Mouse (Mus musculus) limb, embryonic 11.5 days (tissue): ENCODE measurements around the gene Cmtm4. TPM values are rescaled to one million over a fixed set of nuclear protein-coding genes. Genes with fewer than 3 reads are reported as not detected.

Experiments
- ATAC-seq: fragments of 200-750 bp; cut with Nextera tagmentation; 2 replicates; pipeline ENCODE4 v1.8.0; 2017; ENCODE audit warnings: low read depth; ENCODE audit not compliant: insufficient number of reproducible peaks, low FRiP score, low TSS enrichment
- DNase-seq: peaks from one replicate; pipeline ENCODE4 v3.0.0-alpha.2; 2015; ENCODE audit warnings: low spot score
- H3K27ac ChIP-seq: fragments of 300-500 bp; sonication (generic); replicated peaks from 2 replicates; pipeline ENCODE4 v1.5.1; 2014; ENCODE audit warnings: low read depth, mild to moderate bottlenecking, low read length
- H3K27me3 ChIP-seq: fragments of 300-500 bp; sonication (generic); 2 replicates; pipeline ENCODE4 v1.6.1; 2014; ENCODE audit warnings: mild to moderate bottlenecking, low read length, mixed read lengths; ENCODE audit not compliant: control insufficient read depth, insufficient read depth
- H3K36me3 ChIP-seq: fragments of 300-500 bp; sonication (generic); 2 replicates; pipeline ENCODE4 v1.6.1; 2014; ENCODE audit warnings: mild to moderate bottlenecking, low read length, moderate library complexity, mixed read lengths; ENCODE audit not compliant: control insufficient read depth, insufficient read depth
- H3K4me1 ChIP-seq: fragments of 300-500 bp; sonication (generic); 2 replicates; pipeline ENCODE4 v1.6.1; 2014; ENCODE audit warnings: low read length, mixed read lengths; ENCODE audit not compliant: control insufficient read depth, insufficient read depth
- H3K4me2 ChIP-seq: fragments of 300-500 bp; sonication (generic); 2 replicates; pipeline ENCODE4 v1.6.1; 2014; ENCODE audit warnings: low read depth, mild to moderate bottlenecking, moderate library complexity; ENCODE audit not compliant: severe bottlenecking
- H3K4me3 ChIP-seq: fragments of 300-500 bp; sonication (generic); 2 replicates; pipeline ENCODE4 v1.5.1; 2014; ENCODE audit warnings: low read depth, low read length
- H3K9ac ChIP-seq: fragments of 300-500 bp; sonication (generic); 2 replicates; pipeline ENCODE4 v1.6.1; 2014; ENCODE audit warnings: mild to moderate bottlenecking, low read length
- H3K9me3 ChIP-seq: fragments of 300-500 bp; sonication (generic); 2 replicates; pipeline ENCODE4 v1.6.1; 2016; ENCODE audit warnings: low read length; ENCODE audit not compliant: control insufficient read depth
- WGBS: fragments of 180-500 bp; shearing (Covaris S2); extraction: QIAGEN DNeasy Blood & Tissue Kit; methylation state at CpG from one replicate; pipeline ENCODE4 v1.1.7; 2014; 5-methylcytosine and 5-hydroxymethylcytosine counted together
- polyA plus RNA-seq: library from polyadenylated mRNA; unstranded; fragments of >200 nt; fragmentation: Nextera tagmentation; extraction: Ambion mirVana; gene quantifications from 2 replicates; pipeline ENCODE4 v1.2.1, GENCODE M21; 2014

The Cmtm4 gene
- polyA plus RNA-seq, 1 experiment from 2014 or later: 4.1 TPM

- Histone ChIP-seq H3K4me1 (no peaks in the 10 kb centered on the region), H3K27ac (no peak overlapping the region), H3K27me3 (no peaks in the 10 kb centered on the region), H3K36me3 (no peaks in the 10 kb centered on the region), H3K4me3 (no peak overlapping the region), H3K9me3 (no peaks in the 10 kb centered on the region), H3K9ac (no peak overlapping the region), H3K4me2 (no peak overlapping the region)
- DNase-seq (no peak), ATAC-seq (no peak)
- WGBS: 76% methylated on average over 15 of the region's 15 CpGs
Measured at GRCm38 (mm10) chr8:104405430-104406187, 10.0 kb upstream of the Cmtm4 start.

GRCm38 (mm10) chr8:104403596-104403995, 8.0 kb upstream of the Cmtm4 start:
- no peaks in the 10 kb centered on the region for H3K27me3 ChIP-seq
- no peak overlapping the region for H3K9ac ChIP-seq
- H3K27ac ChIP-seq: no peak overlapping the region
- DNase-seq (no peak), ATAC-seq (no peak)
- H3K4me2 ChIP-seq: no peak overlapping the region
- H3K4me1 ChIP-seq: no peaks in the 10 kb centered on the region
- no peaks in the 10 kb centered on the region for H3K9me3 ChIP-seq
- H3K4me3 ChIP-seq: no peak overlapping the region
- no peaks in the 10 kb centered on the region for H3K36me3 ChIP-seq
- WGBS: 73% methylated on average over 3 of the region's 3 CpGs

- under 1% methylated on average over 58 of the region's 82 CpGs for WGBS
- peak; percentile 64 for DNase-seq
- Histone ChIP-seq H3K4me1 (peaks cover 15% of the 10 kb centered on the region), H3K27me3 (no peaks in the 10 kb centered on the region), H3K4me2 (peak overlapping the region; percentile 96), H3K4me3 (peak overlapping the region; percentile 79), H3K9ac (peak overlapping the region; percentile 86), H3K27ac (peak overlapping the region; percentile 76; the same call in 1 of the 2 replicates), H3K9me3 (no peaks in the 10 kb centered on the region), H3K36me3 (no peaks in the 10 kb centered on the region)
- peak; percentile 74 for ATAC-seq
Measured at GRCm38 (mm10) chr8:104394801-104395702, 555 bp downstream of the Cmtm4 start.

GRCm38 (mm10) chr8:104393767-104394166, 1.8 kb downstream of the Cmtm4 start:
- no peaks in the 10 kb centered on the region for H3K27me3 ChIP-seq
- H3K4me3 ChIP-seq: no peak overlapping the region
- DNase-seq: no peak
- no peak overlapping the region for H3K4me2 ChIP-seq
- no peak for ATAC-seq
- H3K4me1 ChIP-seq: peaks cover 15% of the 10 kb centered on the region
- no peaks in the 10 kb centered on the region for H3K36me3 ChIP-seq
- H3K9me3 ChIP-seq: no peaks in the 10 kb centered on the region
- H3K27ac ChIP-seq: no peak overlapping the region
- 89% methylated on average over 6 of the region's 6 CpGs for WGBS
- H3K9ac ChIP-seq: no peak overlapping the region

GRCm38 (mm10) chr8:104393139-104393538, 2.5 kb downstream of the Cmtm4 start:
- 93% methylated on average over 6 of the region's 7 CpGs for WGBS
- H3K36me3 ChIP-seq: no peaks in the 10 kb centered on the region
- no peaks in the 10 kb centered on the region for H3K27me3 ChIP-seq
- DNase-seq (no peak), ATAC-seq (no peak)
- no peak overlapping the region for H3K9ac ChIP-seq
- no peaks in the 10 kb centered on the region for H3K9me3 ChIP-seq
- no peak overlapping the region for H3K4me2 ChIP-seq
- H3K4me1 ChIP-seq: peaks cover 15% of the 10 kb centered on the region
- no peak overlapping the region for H3K27ac ChIP-seq
- H3K4me3 ChIP-seq: no peak overlapping the region

- H3K4me1 ChIP-seq: peaks cover 23% of the 10 kb centered on the region
- no peaks in the 10 kb centered on the region for H3K27me3 ChIP-seq
- ATAC-seq (no peak), DNase-seq (no peak)
- H3K9me3 ChIP-seq: no peaks in the 10 kb centered on the region
- 88% methylated on average over 8 of the region's 8 CpGs for WGBS
- H3K4me3 ChIP-seq: no peak overlapping the region
- no peaks in the 10 kb centered on the region for H3K36me3 ChIP-seq
- H3K27ac ChIP-seq: no peak overlapping the region
- no peak overlapping the region for H3K4me2 ChIP-seq
- H3K9ac ChIP-seq: no peak overlapping the region
Measured at GRCm38 (mm10) chr8:104390245-104390644, 5.4 kb downstream of the Cmtm4 start.

GRCm38 (mm10) chr8:104387980-104388379, 7.6 kb downstream of the Cmtm4 start:
- 85% methylated on average over 2 of the region's 2 CpGs for WGBS
- DNase-seq: no peak
- no peak overlapping the region for H3K4me3 ChIP-seq
- H3K9ac ChIP-seq: no peak overlapping the region
- no peak overlapping the region for H3K4me2 ChIP-seq
- no peak for ATAC-seq
- no peaks in the 10 kb centered on the region for H3K36me3 ChIP-seq
- no peaks in the 10 kb centered on the region for H3K9me3 ChIP-seq
- H3K27me3 ChIP-seq: no peaks in the 10 kb centered on the region
- H3K4me1 ChIP-seq: peaks cover 7% of the 10 kb centered on the region; the same call in 1 of the 2 replicates
- no peak overlapping the region for H3K27ac ChIP-seq

GRCm38 (mm10) chr8:104387501-104387900, 8.1 kb downstream of the Cmtm4 start:
- H3K27ac ChIP-seq: no peak overlapping the region
- DNase-seq: no peak
- no peak overlapping the region for H3K4me2 ChIP-seq
- H3K4me1 ChIP-seq: peaks cover 7% of the 10 kb centered on the region; the same call in 1 of the 2 replicates
- H3K27me3 ChIP-seq: no peaks in the 10 kb centered on the region
- H3K36me3 ChIP-seq: no peaks in the 10 kb centered on the region
- 47% methylated on average over 7 of the region's 7 CpGs for WGBS
- no peaks in the 10 kb centered on the region for H3K9me3 ChIP-seq
- H3K4me3 ChIP-seq: no peak overlapping the region
- ATAC-seq: no peak
- H3K9ac ChIP-seq: 0 out of 2 replicates have a peak overlapping the region, but pooled peaks have one; percentile 4
